Mouse (Mus musculus) forebrain, embryonic 12.5 days (tissue): ENCODE measurements at regions not wholly inside any gene's neighbourhood (a gene's known extent, or its start where the extent isn't known, plus 50 kb on each side); places are given as distances from the start of the nearest gene placed in this dataset.

Experiments
- ATAC-seq: fragments of 200-750 bp; cut with Nextera tagmentation; 2 replicates; pipeline ENCODE4 v1.8.0; 2017; ENCODE audit warnings: moderate TSS enrichment; ENCODE audit not compliant: low FRiP score
- H3K27ac ChIP-seq: fragments of 300-500 bp; sonication (generic); 2 replicates; pipeline ENCODE4 v1.5.1; 2016; ENCODE audit warnings: mild to moderate bottlenecking
- H3K27me3 ChIP-seq: fragments of 300-500 bp; sonication (generic); 2 replicates; pipeline ENCODE4 v1.6.1; 2016; ENCODE audit warnings: mild to moderate bottlenecking
- H3K36me3 ChIP-seq: fragments of 300-500 bp; sonication (generic); replicated peaks from 2 replicates; pipeline ENCODE4 v1.6.1; 2016; ENCODE audit warnings: mild to moderate bottlenecking
- H3K4me1 ChIP-seq: fragments of 300-500 bp; sonication (generic); 2 replicates; pipeline ENCODE4 v1.6.1; 2016
- H3K4me2 ChIP-seq: fragments of 300-500 bp; sonication (generic); 2 replicates; pipeline ENCODE4 v1.6.1; 2016; ENCODE audit warnings: mild to moderate bottlenecking, moderate library complexity
- H3K4me3 ChIP-seq: fragments of 300-500 bp; sonication (generic); replicated peaks from 2 replicates; pipeline ENCODE4 v1.5.1; 2016; ENCODE audit warnings: mild to moderate bottlenecking
- H3K9ac ChIP-seq: fragments of 300-500 bp; sonication (generic); 2 replicates; pipeline ENCODE4 v1.6.1; 2016; ENCODE audit warnings: mild to moderate bottlenecking
- H3K9me3 ChIP-seq: fragments of 300-500 bp; sonication (generic); 2 replicates; pipeline ENCODE4 v1.6.1; 2016
- WGBS: fragments of 180-500 bp; shearing (Covaris S2); methylation state at CpG from one replicate; pipeline ENCODE4 v1.1.7; 2016; 5-methylcytosine and 5-hydroxymethylcytosine counted together

DNA sequence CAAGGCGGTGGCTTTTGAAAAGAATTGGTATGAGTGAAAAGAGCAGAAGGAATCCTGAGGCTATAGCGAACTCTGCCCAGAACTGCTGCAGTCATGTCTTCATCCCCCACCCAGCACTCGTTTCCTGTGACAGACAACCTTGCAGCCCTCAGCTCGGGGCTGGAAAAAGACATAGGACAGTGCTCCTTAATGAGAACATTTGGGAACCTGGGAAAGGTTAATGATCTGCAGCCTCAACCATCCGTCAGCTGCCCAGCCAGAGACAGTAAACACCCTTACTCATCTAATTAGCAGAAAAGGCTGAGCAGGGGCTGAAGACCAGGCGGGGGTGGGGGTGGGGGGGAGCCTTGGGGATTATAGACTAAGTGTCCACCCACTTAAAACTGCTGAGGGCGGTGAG is 76.3 kb upstream of the Arhgap36 start:
- Histone ChIP-seq H3K4me1 (no peaks in the 10 kb centered on the region), H3K4me3 (no peak overlapping the region), H3K9me3 (no peaks in the 10 kb centered on the region), H3K27ac (no peak overlapping the region), H3K27me3 (no peaks in the 10 kb centered on the region), H3K9ac (no peak overlapping the region), H3K4me2 (no peak overlapping the region), H3K36me3 (no peaks in the 10 kb centered on the region)
- ATAC-seq = peak; percentile 17; the same call in 1 of the 2 replicates
- 35% methylated on average over 7 of the region's 7 CpGs for WGBS

DNA sequence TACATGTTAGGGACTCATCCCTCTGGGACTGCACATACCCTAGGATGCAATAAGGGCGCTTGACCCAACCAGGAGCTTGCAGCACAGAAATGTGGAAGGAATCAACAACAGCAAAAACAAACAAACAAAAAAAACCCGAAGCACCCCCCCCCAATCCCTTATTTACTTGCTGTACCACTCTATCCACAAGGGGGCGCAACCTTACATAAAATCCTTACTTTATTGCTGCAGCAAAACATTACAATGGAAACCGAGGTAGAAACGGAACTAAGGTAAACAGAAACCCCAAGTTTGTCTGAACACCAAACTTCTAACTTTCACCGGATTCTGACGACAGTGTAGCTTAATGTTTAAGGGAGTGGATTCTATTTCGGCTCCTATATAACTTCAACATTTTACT is 86.7 kb upstream of the Arhgap36 start:
- 27% methylated on average over 8 of the region's 8 CpGs for WGBS
- ATAC-seq = no peak
- Histone ChIP-seq H3K36me3 (no peaks in the 10 kb centered on the region), H3K4me3 (no peak overlapping the region), H3K4me2 (no peak overlapping the region), H3K4me1 (no peaks in the 10 kb centered on the region), H3K9me3 (no peaks in the 10 kb centered on the region), H3K27me3 (no peaks in the 10 kb centered on the region), H3K27ac (no peak overlapping the region), H3K9ac (no peak overlapping the region)

DNA sequence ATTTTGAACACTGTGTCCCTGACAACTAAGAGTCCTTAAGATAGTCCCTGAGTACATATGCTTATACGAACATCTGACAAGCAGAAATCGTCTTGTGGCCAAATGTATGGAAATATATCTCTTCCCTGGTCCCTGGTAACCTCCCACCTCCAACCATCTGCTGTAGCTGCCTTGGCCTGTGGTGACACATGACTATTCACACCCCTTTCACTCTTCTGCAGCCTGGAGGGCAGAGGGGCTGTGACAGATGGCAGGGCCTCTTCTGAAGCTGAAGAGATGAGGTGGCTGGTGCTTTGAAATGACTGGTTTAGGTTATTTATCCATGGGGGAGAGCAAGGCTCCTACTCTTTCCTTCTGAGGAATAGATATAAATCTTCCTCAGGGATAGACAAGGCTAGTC is 82.3 kb upstream of the Enox2 start:
- no peaks in the 10 kb centered on the region for H3K9me3 ChIP-seq
- H3K4me1 ChIP-seq = no peaks in the 10 kb centered on the region
- no peaks in the 10 kb centered on the region for H3K27me3 ChIP-seq
- H3K4me3 ChIP-seq = no peak overlapping the region
- WGBS = 84% methylated on average over 2 of the region's 2 CpGs
- H3K36me3 ChIP-seq = no peaks in the 10 kb centered on the region
- H3K27ac ChIP-seq = no peak overlapping the region
- no peak for ATAC-seq
- H3K4me2 ChIP-seq = no peak overlapping the region
- H3K9ac ChIP-seq = no peak overlapping the region

DNA sequence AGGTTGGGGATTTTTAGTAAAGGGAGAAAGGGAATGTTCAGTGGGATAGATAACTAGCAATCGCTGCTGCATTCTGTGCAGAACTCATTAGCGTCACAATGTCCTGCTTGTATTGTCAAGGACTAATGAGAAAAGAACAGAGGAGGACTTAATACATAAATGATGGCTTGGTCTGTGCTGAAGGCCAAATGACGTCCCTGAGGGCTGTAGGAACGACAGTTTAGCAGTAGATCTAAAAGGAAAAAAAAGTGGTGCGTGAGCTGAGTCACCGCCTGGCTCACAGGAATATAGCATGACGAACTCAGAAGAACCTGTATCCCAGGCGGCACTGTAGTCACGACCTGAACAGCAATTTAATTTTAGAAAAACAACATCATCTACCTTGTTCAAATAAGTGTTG is 81.3 kb upstream of the Enox2 start:
- Histone ChIP-seq H3K9me3 (no peaks in the 10 kb centered on the region), H3K27me3 (no peaks in the 10 kb centered on the region), H3K4me2 (no peak overlapping the region), H3K4me1 (no peaks in the 10 kb centered on the region), H3K27ac (no peak overlapping the region), H3K36me3 (no peaks in the 10 kb centered on the region), H3K4me3 (no peak overlapping the region), H3K9ac (no peak overlapping the region)
- no peak for ATAC-seq
- 47% methylated on average over 9 of the region's 9 CpGs for WGBS

DNA sequence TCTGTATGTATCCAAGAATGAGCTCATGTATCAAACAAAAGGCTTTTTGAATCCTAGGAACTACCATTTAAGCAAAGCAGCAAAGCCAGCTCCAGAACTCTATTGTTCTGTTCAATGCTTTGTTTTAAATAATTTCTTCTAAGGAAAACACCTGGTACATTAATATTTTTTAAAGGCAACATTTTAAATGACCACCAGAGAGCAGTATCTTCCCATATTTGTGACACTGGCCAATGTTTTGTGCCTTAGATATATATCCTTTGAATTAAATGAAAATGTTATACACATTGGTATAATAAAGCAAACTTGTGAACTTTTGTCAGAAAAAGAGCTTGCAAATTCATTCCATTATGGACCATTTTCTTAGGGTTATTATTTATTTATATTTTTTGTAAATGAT is 58.4 kb upstream of the Enox2 start:
- Histone ChIP-seq H3K9me3 (no peaks in the 10 kb centered on the region; the same call in 1 of the 2 replicates), H3K9ac (no peak overlapping the region), H3K4me3 (no peak overlapping the region), H3K36me3 (no peaks in the 10 kb centered on the region), H3K27ac (no peak overlapping the region), H3K27me3 (no peaks in the 10 kb centered on the region), H3K4me2 (no peak overlapping the region), H3K4me1 (no peaks in the 10 kb centered on the region)
- ATAC-seq = no peak
